14 mouse cellular contexts compared by ENCODE assay signal in the genomic region with DNA sequence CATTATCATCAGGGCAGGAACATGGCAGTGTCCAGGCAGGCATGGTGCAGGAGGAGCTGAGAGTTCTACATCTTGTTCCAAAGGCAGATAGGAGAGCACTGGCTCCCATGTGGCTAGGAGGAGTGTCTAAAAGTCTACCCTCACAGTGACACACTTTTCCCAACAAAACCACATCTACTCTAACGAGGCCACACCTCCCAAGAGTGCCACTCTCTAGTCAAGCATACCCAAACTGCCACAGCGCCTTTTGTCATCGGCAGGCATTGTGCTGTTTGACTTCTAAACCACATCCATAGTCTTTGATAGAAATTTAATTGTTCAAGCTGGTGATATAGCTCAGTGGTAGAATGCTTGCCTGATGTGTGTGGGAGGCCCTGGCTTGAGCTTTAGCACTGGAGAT.
"Had no signal": no experiment of that assay in that cellular context is flagged by ENCODE, and none has a peak within 500 bp of the region (broad histone marks: within the 10 kb centered on the region; RNA-seq: fewer than 3 reads in every experiment).

No protein-coding gene starts in this region.

- H3K4me2 ChIP-seq: limb, embryonic 13.5 days; neural tube, embryonic 12.5 days had no signal

- ATAC-seq: intestine, postnatal 0 days had no signal

- H3K9me3 ChIP-seq: midbrain, embryonic 10.5 days; neural tube, embryonic 12.5 days had no signal

- H3K27ac ChIP-seq: kidney, postnatal 0 days; layer of hippocampus, adult 2 months; limb, embryonic 13.5 days; liver, embryonic 14.5 days; midbrain, embryonic 10.5 days; neural tube, embryonic 12.5 days had no signal

- DNase-seq: kidney, adult 8-10 months; kidney, postnatal 36 days; left cerebral cortex, postnatal 4 days; lung, adult 18-20 months; midbrain, embryonic 14.5 days; spleen, adult 18-20 months had no signal

- H3K9ac ChIP-seq: limb, embryonic 13.5 days; liver, embryonic 14.5 days; neural tube, embryonic 12.5 days had no signal

- H3K27me3 ChIP-seq: limb, embryonic 13.5 days; neural tube, embryonic 12.5 days had no signal

- H3K4me3 ChIP-seq: layer of hippocampus, adult 2 months; limb, embryonic 13.5 days; midbrain, embryonic 10.5 days; myocyte; neural tube, embryonic 12.5 days had no signal

- H3K36me3 ChIP-seq: limb, embryonic 13.5 days; midbrain, embryonic 10.5 days; neural tube, embryonic 12.5 days had no signal
